Mouse (Mus musculus) midbrain, embryonic 13.5 days (tissue): ENCODE results near the gene Adal. TPM values are rescaled to one million over a fixed set of nuclear protein-coding genes. Genes with fewer than 3 reads are reported as not detected.

Source experiments
- ATAC-seq: fragments of 200-750 bp; cut with Nextera tagmentation; 2 replicates; pipeline ENCODE4 v1.8.0; 2017; ENCODE audit warnings: mild to moderate bottlenecking, moderate TSS enrichment, moderate library complexity
- H3K27ac ChIP-seq: fragments of 300-500 bp; sonication (generic); 2 replicates; pipeline ENCODE4 v1.5.1; 2015; ENCODE audit warnings: inconsistent platforms, mild to moderate bottlenecking, moderate library complexity
- H3K27me3 ChIP-seq: fragments of 300-500 bp; sonication (generic); 2 replicates; pipeline ENCODE4 v1.6.1; 2015; ENCODE audit warnings: mild to moderate bottlenecking, inconsistent platforms
- H3K36me3 ChIP-seq: fragments of 300-500 bp; sonication (generic); 2 replicates; pipeline ENCODE4 v1.6.1; 2015; ENCODE audit warnings: mild to moderate bottlenecking, inconsistent platforms
- H3K4me1 ChIP-seq: fragments of 300-500 bp; sonication (generic); replicated peaks from 2 replicates; pipeline ENCODE4 v1.6.1; 2015; ENCODE audit warnings: inconsistent platforms
- H3K4me2 ChIP-seq: fragments of 300-500 bp; sonication (generic); replicated peaks from 2 replicates; pipeline ENCODE4 v1.6.1; 2015; ENCODE audit warnings: moderate library complexity, mild to moderate bottlenecking, inconsistent platforms
- H3K4me3 ChIP-seq: fragments of 300-500 bp; sonication (generic); replicated peaks from 2 replicates; pipeline ENCODE4 v1.5.1; 2015; ENCODE audit warnings: mild to moderate bottlenecking, inconsistent platforms
- H3K9ac ChIP-seq: fragments of 300-500 bp; sonication (generic); replicated peaks from 2 replicates; pipeline ENCODE4 v1.6.1; 2015; ENCODE audit warnings: mild to moderate bottlenecking, inconsistent platforms
- H3K9me3 ChIP-seq: fragments of 300-500 bp; sonication (generic); 2 replicates; pipeline ENCODE4 v1.6.1; 2016; ENCODE audit warnings: mild to moderate bottlenecking, inconsistent platforms
- WGBS: fragments of 180-500 bp; shearing (Covaris S2); methylation state at CpG from one replicate; pipeline ENCODE4 v1.1.7; 2015; 5-methylcytosine and 5-hydroxymethylcytosine counted together
- polyA plus RNA-seq: library from polyadenylated mRNA; unstranded; fragments of >200 nt; fragmentation: Nextera tagmentation; extraction: Ambion mirVana; gene quantifications from 2 replicates; pipeline ENCODE4 v1.2.1, GENCODE M21; 2015

Gene Adal
- polyA plus RNA-seq, 1 experiment from 2014 or later = 38.5 TPM

- 51% methylated on average over 29 of the region's 29 CpGs for WGBS
- ATAC-seq = no peak; the same call in 1 of the 2 replicates
- peaks cover 31% of the 10 kb centered on the region for H3K36me3 ChIP-seq
- peak overlapping the region; percentile 83 for H3K4me2 ChIP-seq
- peaks cover 41% of the 10 kb centered on the region for H3K4me1 ChIP-seq
- H3K9me3 ChIP-seq = no peaks in the 10 kb centered on the region
- H3K27ac ChIP-seq = peak overlapping the region; percentile 97
- H3K4me3 ChIP-seq = peak overlapping the region; percentile 79
- peak overlapping the region; percentile 85 for H3K9ac ChIP-seq
- no peaks in the 10 kb centered on the region for H3K27me3 ChIP-seq
Observed at GRCm38 (mm10) chr2:121139266-121140017, 786 bp upstream of the Adal start.

GRCm38 (mm10) chr2:121141216-121142035 lies 1.2 kb downstream of the Adal start:
- peak overlapping the region; percentile 79 for H3K4me3 ChIP-seq

GRCm38 (mm10) chr2:121142415-121142814 lies 2.2 kb downstream of the Adal start:
- Histone ChIP-seq H3K9me3 (no peaks in the 10 kb centered on the region), H3K4me1 (peaks cover 40% of the 10 kb centered on the region), H3K4me3 (no peak overlapping the region), H3K27ac (no peak overlapping the region), H3K9ac (no peak overlapping the region), H3K36me3 (peaks cover 38% of the 10 kb centered on the region), H3K4me2 (no peak overlapping the region), H3K27me3 (no peaks in the 10 kb centered on the region)
- WGBS = 48% methylated on average over 2 of the region's 2 CpGs
- no peak for ATAC-seq

More at GRCm38 (mm10) chr2:121141216-121142035, 1.2 kb downstream of the Adal start:
- H3K36me3 ChIP-seq = peaks cover 33% of the 10 kb centered on the region
- peak overlapping the region; percentile 85 for H3K9ac ChIP-seq
- no peak for ATAC-seq
- H3K27me3 ChIP-seq = no peaks in the 10 kb centered on the region
- 76% methylated on average over 16 of the region's 16 CpGs for WGBS
- H3K4me2 ChIP-seq = peak overlapping the region; percentile 83
- H3K27ac ChIP-seq = peak overlapping the region; percentile 97
- H3K4me1 ChIP-seq = peaks cover 41% of the 10 kb centered on the region
- H3K9me3 ChIP-seq = no peaks in the 10 kb centered on the region

GRCm38 (mm10) chr2:121149679-121150078 lies 9.5 kb downstream of the Adal start:
- ATAC-seq = no peak
- no peak overlapping the region for H3K4me3 ChIP-seq
- H3K9me3 ChIP-seq = no peaks in the 10 kb centered on the region
- H3K36me3 ChIP-seq = peaks cover 50% of the 10 kb centered on the region
- no peak overlapping the region for H3K4me2 ChIP-seq
- no peaks in the 10 kb centered on the region for H3K4me1 ChIP-seq
- 88% methylated on average over 5 of the region's 5 CpGs for WGBS
- no peaks in the 10 kb centered on the region for H3K27me3 ChIP-seq
- no peak overlapping the region for H3K27ac ChIP-seq
- no peak overlapping the region for H3K9ac ChIP-seq

- no peak overlapping the region for H3K27ac ChIP-seq
- H3K36me3 ChIP-seq = peaks cover 52% of the 10 kb centered on the region
- no peak overlapping the region for H3K4me3 ChIP-seq
- no peaks in the 10 kb centered on the region for H3K27me3 ChIP-seq
- WGBS = 90% methylated on average over 3 of the region's 3 CpGs
- H3K4me2 ChIP-seq = no peak overlapping the region
- no peaks in the 10 kb centered on the region for H3K9me3 ChIP-seq
- ATAC-seq = no peak
- no peak overlapping the region for H3K9ac ChIP-seq
- H3K4me1 ChIP-seq = no peaks in the 10 kb centered on the region
Observed at GRCm38 (mm10) chr2:121153100-121153499, 12.9 kb downstream of the Adal start.

DNA sequence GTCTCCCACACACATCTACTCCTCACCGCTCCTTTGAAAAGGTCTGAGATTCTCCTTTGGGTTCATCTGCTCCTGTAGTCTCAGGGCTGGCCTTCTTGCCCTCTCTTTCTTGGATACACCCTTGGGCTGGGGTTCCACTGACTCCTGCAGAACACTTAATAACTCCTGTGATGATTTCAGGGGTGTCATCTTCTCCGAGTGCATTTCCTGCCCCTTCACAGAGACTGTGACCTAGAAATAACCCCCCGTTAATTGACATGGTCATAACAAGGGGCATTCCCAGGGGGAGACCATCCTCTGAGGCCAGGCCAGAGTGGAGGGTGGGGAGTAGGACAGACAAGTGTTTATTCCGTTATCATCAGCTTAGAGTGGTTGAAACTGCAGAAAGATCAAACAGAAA lies 28.9 kb downstream of the Adal start:
- H3K4me2 ChIP-seq = peak overlapping the region; percentile 89
- H3K36me3 ChIP-seq = peaks cover 21% of the 10 kb centered on the region
- peak overlapping the region; percentile 73 for H3K9ac ChIP-seq
- no peak overlapping the region for H3K27ac ChIP-seq
- peak overlapping the region; percentile 59 for H3K4me3 ChIP-seq
- no peaks in the 10 kb centered on the region for H3K27me3 ChIP-seq
- ATAC-seq = no peak
- peaks cover 39% of the 10 kb centered on the region for H3K4me1 ChIP-seq
- WGBS = 66% methylated on average over 4 of the region's 4 CpGs
- H3K9me3 ChIP-seq = no peaks in the 10 kb centered on the region

GRCm38 (mm10) chr2:121169902-121170301 lies 29.7 kb downstream of the Adal start:
- Histone ChIP-seq H3K4me1 (peaks cover 39% of the 10 kb centered on the region), H3K27ac (no peak overlapping the region), H3K9ac (peak overlapping the region; percentile 73), H3K27me3 (no peaks in the 10 kb centered on the region), H3K36me3 (peaks cover 22% of the 10 kb centered on the region), H3K9me3 (no peaks in the 10 kb centered on the region), H3K4me3 (peak overlapping the region; percentile 59), H3K4me2 (peak overlapping the region; percentile 89)
- WGBS = 7% methylated on average over 9 of the region's 9 CpGs
- ATAC-seq = no peak

- WGBS = under 1% methylated on average over 38 of the region's 38 CpGs
- Histone ChIP-seq H3K4me2 (peak within 1 kb of the TSS; percentile 89), H3K36me3 (peaks cover 29% of the 10 kb centered on the region), H3K27me3 (no peaks in the 10 kb centered on the region), H3K4me3 (peak within 1 kb of the TSS; percentile 59), H3K9ac (peak within 1 kb of the TSS; percentile 73), H3K9me3 (no peaks in the 10 kb centered on the region), H3K27ac (peak within 1 kb of the TSS; percentile 83), H3K4me1 (peaks cover 39% of the 10 kb centered on the region)
- no peak for ATAC-seq
Observed at GRCm38 (mm10) chr2:121170481-121170971, 30.3 kb downstream of the Adal start, which contains the start of gene Tubgcp4. Gene Tubgcp4, plus strand, starts transcription at chr2:121170654.

DNA sequence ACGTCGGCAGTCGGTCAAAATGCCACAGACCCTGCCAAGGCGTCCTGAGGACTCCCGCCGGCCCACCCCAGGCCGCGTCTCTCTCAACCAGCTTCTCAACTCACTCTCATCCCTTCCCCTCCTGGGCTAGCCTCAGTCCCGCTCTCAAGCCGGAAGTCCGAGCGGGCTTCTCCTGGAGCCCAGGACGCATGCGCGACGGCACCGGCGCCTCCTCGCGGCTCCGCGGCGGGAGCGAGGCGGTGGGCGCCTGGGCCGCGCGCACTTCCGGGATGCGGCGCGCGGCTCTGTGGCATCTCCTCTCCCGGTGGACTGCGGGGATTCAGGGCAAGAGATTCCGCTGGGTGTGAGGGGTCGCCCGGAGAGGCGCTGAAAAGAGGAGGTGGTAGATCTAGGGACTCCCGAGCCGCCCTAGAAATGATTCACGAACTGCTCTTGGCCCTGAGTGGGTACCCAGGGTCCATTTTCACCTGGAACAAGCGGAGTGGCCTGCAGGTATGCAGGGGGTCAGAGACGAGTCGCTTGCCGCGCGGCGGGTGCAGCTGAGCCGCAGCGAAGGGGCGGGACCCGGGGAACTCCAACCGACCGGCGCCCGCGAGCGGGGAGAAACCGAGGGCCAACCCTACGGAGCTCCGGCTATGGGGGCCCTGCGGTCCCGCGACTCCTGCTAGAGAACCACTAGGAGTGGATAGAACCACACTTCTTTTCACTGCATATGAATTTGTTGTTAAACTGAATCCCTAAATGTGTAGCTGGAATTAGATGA lies 30.9 kb downstream of the Adal start, which contains the start of gene Zscan29:
Gene Zscan29, minus strand, starts transcription at position 146 of the 763 bp plus-strand sequence.
- peak; percentile 96 for ATAC-seq
- Histone ChIP-seq H3K27me3 (no peaks in the 10 kb centered on the region), H3K4me2 (peak within 1 kb of the TSS; percentile 89), H3K9me3 (no peaks in the 10 kb centered on the region), H3K36me3 (peaks cover 30% of the 10 kb centered on the region), H3K4me3 (peak within 1 kb of the TSS; percentile 59), H3K9ac (peak within 1 kb of the TSS; percentile 73), H3K4me1 (peaks cover 39% of the 10 kb centered on the region), H3K27ac (peak within 1 kb of the TSS; percentile 83)
- under 1% methylated on average over 66 of the region's 66 CpGs for WGBS

- H3K27ac ChIP-seq = no peak overlapping the region
- no peak overlapping the region for H3K4me2 ChIP-seq
- H3K27me3 ChIP-seq = no peaks in the 10 kb centered on the region
- H3K9ac ChIP-seq = no peak overlapping the region
- WGBS = 99% methylated on average over 3 of the region's 3 CpGs
- no peaks in the 10 kb centered on the region for H3K4me1 ChIP-seq
- H3K4me3 ChIP-seq = no peak overlapping the region
- H3K36me3 ChIP-seq = peaks cover 73% of the 10 kb centered on the region
- H3K9me3 ChIP-seq = no peaks in the 10 kb centered on the region
- ATAC-seq = no peak
Observed at GRCm38 (mm10) chr2:121178828-121179479, 38.7 kb downstream of the Adal start.

- Histone ChIP-seq H3K4me2 (no peak overlapping the region), H3K9me3 (no peaks in the 10 kb centered on the region), H3K36me3 (peaks cover 69% of the 10 kb centered on the region), H3K27ac (no peak overlapping the region), H3K27me3 (no peaks in the 10 kb centered on the region), H3K9ac (no peak overlapping the region), H3K4me1 (no peaks in the 10 kb centered on the region), H3K4me3 (no peak overlapping the region)
- no peak for ATAC-seq
- WGBS = 91% methylated on average over 5 of the region's 5 CpGs
Observed at GRCm38 (mm10) chr2:121183431-121183830, 43.2 kb downstream of the Adal start.
